Mouse (Mus musculus): ENCODE data around the gene Rpl23a.

Gene Rpl23a

GRCm38 (mm10) chr11:78183884-78184514 lies 615 bp upstream of the Rpl23a start:
- DNase-seq: no peak

DNA sequence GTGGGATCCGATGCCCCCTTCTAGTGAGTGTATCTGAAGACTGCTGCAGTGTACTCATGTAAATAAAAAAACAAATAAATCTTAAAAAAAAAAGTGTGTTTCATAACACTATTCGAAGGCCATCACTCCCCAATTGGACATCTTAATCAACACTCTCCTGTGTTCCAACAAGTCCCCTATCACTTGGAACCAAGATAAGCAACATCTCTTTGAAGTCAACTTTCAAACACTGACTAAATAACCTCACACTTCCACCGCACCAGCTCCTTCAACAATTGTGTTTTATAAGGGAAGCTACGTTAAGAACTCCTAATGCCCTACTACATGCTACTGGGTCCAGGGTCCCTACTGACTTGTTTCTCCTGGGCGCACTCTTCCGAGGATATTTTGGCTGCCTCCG lies 934 bp downstream of the Rpl23a start:
- DNase-seq: no peak

- DNase-seq: no peak
Measured at GRCm38 (mm10) chr11:78181830-78182357, 1.5 kb downstream of the Rpl23a start.

DNA sequence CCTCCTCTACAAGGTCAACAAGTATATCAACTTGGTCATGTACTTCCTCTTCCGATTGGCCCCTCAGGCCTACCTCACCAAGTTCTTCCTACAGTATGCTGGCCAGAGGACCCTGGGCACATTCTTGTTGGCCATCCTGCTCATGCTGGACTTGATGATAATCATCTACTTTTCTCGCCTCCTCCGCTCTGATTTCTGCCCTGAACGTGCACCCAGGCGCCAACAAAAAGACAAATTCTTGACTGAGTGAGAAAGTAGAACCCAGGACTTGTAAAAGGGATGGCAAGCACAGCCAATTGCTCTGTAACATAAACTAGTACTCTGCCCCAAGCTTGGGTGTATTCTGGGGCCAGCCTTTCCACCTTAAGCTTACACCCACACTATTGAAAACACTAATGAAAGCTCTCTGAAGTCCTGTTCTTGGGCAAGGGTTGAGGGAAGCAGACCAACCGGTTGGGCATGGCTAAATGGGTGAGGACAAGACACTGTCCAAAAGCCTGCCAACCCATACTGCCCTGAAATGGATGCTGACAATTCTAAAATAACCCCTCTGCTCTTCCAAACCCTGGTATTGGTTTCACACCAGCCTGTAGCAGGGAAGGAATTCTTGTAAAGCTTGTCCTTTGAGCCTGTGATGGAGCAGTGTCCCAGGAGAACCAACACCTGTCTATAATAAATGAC lies 3.2 kb downstream of the Rpl23a start:
- no peak for DNase-seq

- peak; percentile 41 for DNase-seq
Measured at GRCm38 (mm10) chr11:78179438-78179999, 3.9 kb downstream of the Rpl23a start.

DNA sequence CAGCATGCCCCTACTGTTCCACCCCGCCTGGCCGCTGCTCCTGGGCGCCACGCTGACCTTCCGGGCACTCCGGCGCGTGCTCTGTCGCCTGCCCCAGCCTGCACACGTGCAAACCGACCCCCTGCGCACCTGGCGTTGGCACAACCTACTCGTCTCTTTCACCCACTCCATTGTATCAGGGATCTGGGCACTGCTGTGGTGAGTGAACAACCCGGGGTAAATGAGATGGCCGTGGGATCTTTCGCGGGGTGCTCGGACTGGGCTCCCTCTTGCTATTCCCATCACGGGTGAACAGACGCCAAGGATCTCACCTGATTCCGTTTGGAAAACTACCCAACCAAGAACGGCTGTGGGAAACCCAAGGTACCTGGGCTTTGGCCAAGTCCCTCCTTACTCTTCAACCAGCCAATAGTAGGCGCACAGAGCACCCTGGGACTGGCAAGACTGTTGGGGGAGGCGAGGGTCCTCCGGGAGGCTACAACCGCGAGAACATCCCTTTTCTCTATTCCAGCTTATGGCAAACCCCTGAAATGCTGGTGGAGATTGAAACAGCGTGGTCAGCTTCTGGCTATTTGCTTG lies 4.4 kb downstream of the Rpl23a start:
- DNase-seq: peak; percentile 75

GRCm38 (mm10) chr11:78177903-78178858 lies 5.2 kb downstream of the Rpl23a start:
- DNase-seq: peak; percentile 96

GRCm38 (mm10) chr11:78177437-78177836 lies 5.9 kb downstream of the Rpl23a start:
- peak; percentile 82 for DNase-seq

GRCm38 (mm10) chr11:78176905-78177331 lies 6.5 kb downstream of the Rpl23a start:
- DNase-seq: peak; percentile 55

GRCm38 (mm10) chr11:78176402-78176862 lies 7.0 kb downstream of the Rpl23a start, which contains the start of the genes Nek8 and Tlcd1:
Gene Nek8 (minus strand): TSS chr11:78176675.
Gene Tlcd1 (plus strand): TSS chr11:78176711.
- peak; percentile 99 for DNase-seq

DNA sequence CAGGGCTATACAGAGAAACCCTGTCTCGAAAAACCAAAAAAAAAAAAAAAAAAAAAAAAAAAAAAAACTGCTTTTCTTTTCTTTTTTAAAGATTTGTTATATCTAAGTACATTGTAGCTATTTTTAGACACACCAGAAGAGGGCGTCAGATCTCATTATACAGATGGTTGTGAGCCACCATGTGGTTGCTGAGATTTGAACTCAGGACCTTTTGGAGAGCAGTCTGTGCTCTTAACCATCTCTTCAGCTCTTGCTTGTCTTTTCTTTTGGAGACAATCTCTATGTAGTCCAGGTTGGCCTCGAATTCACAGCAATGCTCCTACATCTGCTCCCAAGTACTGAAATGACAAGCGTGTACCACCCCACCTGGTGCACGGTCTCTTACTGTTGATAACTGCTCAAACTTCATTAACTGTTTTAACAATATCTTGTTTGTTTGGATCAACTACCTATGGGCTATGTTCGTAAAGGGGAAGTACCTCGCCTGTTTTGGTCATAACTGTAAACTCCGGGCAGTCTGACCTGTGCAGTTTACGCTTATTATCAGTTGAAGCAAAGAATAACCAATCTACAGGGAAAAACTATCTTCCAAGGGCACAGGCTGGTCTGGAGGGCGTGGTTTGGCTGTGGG lies 7.5 kb downstream of the Rpl23a start:
- no peak for DNase-seq

DNA sequence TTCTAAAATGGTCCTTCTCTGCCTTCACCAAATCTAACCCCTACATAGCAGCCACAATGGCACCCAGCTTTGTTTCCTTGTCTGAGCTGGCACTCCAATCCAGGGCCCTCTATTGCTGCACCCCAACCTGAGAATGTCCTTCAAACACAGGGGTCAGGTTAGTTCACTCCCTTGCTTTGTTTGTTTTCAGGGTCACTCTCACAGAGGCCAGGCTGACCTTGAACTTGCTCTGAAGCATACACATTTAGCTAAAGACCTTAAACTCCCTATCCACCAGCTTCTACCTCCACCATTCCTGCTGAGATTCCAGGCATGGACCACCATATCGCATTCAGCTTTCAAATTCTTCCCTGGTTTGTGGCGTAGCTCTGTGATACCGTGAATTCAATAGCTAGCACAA lies 8.9 kb downstream of the Rpl23a start:
- no peak for DNase-seq

DNA sequence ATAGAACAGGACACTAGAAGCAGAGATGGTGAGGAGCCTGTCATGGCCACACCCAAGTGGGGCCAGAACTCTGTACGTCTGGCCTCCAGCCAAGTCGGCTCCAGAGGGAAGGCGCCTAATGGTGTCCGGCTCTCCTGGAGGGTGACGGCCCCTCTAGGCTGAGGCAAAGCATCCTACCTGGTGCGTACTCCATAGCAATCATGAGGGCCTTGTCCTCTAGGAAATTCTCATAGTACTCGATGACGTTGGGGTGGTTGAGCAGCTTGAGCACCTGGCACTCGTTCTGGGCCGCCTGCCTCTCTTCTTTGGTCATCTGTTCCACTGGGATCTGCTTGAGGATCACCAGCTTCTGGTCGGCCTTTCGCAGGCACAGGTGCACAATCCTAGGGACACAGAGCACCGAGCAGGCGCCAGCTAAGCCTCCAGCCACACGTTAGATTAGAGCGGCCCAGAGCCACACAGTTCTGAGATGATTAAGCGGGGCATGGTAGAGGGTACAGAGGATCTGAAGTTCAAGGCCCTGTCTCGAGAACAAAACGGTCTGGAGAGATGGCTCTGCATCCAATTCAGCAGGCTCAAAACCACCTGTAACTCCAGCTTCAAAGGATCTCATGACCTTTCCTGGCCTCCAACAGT lies 10.5 kb downstream of the Rpl23a start:
- DNase-seq: no peak

DNA sequence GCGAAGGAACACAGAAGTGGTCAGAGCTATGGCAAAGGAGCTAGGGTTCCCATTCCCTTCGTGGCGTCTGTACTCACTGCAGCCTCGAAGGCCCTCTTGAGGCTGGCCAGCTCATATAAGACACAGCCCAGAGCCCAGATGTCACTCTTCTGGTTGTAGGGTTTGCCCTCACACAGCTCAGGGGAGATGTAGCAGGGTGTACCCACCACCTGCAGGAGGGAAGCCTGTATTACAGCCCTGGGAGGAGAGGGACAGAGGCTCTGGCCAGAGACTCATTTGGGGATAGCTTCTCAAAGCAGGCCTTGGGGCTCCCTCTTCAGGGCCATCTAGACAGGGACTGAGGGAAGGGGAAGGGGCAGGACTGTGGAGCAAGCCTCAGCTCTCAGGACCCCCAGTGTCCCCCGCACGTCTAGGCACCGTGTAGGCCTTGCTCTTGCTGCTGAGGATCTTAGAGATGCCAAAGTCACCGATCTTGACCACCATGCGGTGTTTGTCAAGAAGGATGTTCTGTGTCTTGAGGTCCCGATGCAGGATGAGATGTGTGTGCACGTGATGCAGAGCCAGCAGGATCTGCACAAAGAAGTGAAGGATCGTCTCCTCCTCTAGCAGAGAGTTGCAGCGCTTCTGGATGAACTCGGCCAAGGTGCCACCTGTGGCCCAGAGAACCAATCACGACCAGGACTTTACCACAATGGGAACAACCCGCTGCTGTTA lies 11.2 kb downstream of the Rpl23a start:
- DNase-seq: no peak

- DNase-seq: no peak
Measured at GRCm38 (mm10) chr11:78171328-78171727, 12.1 kb downstream of the Rpl23a start.

DNA sequence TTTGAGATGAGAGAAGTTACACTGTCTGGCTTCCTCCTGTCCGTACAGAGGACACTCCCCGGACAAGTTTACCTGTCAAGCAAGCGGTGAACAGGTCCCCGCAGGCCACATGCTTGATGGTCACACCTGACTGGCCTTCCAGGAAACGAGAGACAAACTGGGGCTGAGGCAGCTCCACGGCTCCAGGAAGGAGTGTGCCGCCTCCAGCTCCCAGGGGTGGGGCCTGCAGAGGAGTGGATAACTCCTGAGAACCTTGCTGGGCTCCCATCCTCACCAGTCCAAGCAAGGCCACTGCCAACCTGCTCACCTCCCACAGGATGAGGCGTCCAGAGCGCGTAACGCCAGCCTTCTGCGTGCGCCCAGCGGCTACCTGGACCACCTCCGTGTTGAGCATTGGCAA lies 13.1 kb downstream of the Rpl23a start:
- DNase-seq: no peak

DNA sequence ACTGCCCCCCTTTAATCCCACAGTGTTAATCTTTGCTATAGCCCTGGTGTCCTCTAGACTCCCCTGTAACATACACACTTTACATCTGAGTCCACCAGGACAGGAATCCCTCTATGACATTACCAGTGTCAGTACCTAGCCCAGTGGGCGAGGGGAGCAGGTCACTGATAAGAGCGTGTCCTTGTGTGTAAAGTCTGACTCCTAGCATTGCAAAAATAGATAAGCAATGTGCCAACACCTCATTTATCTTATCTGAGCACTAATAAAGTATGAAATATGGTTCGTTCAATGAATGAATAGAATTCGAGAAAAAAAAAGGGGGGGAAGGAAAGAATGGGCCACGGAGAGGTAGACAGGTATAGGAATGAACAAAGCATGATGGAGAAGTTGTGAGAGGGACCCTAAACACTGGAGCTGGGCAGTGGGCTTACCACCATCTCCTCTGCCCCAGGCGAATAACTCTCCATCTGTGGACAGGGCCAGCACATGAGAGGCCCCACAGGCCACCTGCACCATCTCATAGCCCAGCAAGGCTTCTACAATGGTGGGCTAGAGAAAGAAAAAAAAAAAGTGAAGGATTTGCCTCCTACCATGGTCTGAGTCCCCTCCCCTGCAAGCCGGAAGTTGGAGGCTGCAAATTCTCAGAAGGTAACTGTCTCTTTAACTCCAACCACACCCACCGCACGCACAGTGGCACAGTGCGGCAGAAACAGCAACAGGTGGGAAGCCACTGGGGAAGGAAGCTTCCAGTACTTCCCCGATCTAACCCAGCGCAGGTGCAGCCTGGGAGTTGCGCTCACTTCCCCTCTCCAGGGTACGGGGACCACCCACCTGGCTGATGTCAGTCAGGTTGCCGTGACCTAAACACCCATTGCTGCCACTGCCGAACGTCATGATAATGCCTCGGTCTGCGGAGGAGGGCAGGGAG lies 14.6 kb downstream of the Rpl23a start:
- DNase-seq: peak; percentile 79

GRCm38 (mm10) chr11:78167257-78167959 lies 16.0 kb downstream of the Rpl23a start:
- no peak for DNase-seq

DNA sequence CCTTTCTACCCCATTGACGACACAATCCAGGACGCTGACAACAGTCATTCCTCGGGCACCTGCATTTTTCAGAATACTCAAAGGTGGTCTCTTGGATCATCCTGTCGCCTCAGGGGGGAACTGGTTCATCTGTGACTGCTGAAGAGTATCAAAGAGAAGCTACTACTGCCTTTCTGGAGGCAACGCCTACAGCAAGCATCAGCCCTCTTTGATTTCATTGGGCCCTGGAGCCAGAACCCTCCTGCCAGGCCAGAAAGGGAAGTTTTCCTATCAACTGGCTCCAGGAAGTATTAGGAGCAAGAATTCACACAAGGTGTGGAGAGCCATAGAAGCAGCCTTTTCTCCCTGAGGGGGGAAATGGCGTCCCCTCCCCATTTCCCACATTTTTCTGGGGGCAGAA lies 16.7 kb downstream of the Rpl23a start:
- DNase-seq: no peak
